Mouse (Mus musculus) CD4-positive naive resting alpha-beta T cell, adult 57 days (primary cell): ENCODE results near the gene Gon4l. TPM values are rescaled to one million over a fixed set of nuclear protein-coding genes. Genes with fewer than 3 reads are reported as not detected.

ENCODE experiments used
- total RNA-seq: library from RNA; stranded (reverse); gene quantifications from one replicate; pipeline ENCODE4 v1.2.4, GENCODE M21; 2023

Gon4l gene
- 78.1 TPM for total RNA-seq

GRCm38 (mm10) chr3:88834951-88835491 is at the start of gene Gon4l:
Gene Gon4l, plus strand, starts transcription at chr3:88835231.

GRCm38 (mm10) chr3:88913511-88914383 is 78.7 kb downstream of the Gon4l start, which contains the start of gene Msto1:
Gene Msto1, minus strand, starts transcription at chr3:88913999.

GRCm38 (mm10) chr3:88950576-88951326 is 115.7 kb downstream of the Gon4l start, which contains the start of the genes Ash1l and Dap3:
Gene Ash1l, plus strand, starts transcription at chr3:88950622.
Gene Dap3, minus strand, starts transcription at chr3:88951181.

Other genes with a start within 250 kb of the Gon4l start
- 165 TPM for gene Arhgef2, start 229.3 kb upstream of the Gon4l start, total RNA-seq
- gene Rxfp4, start 182.1 kb upstream of the Gon4l start, total RNA-seq = not detected
- gene Khdc4, start 149.4 kb upstream of the Gon4l start, total RNA-seq = 126 TPM
- 30.4 TPM for gene Rit1, start 118.4 kb upstream of the Gon4l start, total RNA-seq
- 8.5 TPM for gene Syt11, start 60.1 kb upstream of the Gon4l start, total RNA-seq
- gene Msto1, start 78.8 kb downstream of the Gon4l start, total RNA-seq = 15.3 TPM
- 82.3 TPM for gene Ash1l, start 115.4 kb downstream of the Gon4l start, total RNA-seq
- 99.4 TPM for gene Dap3, start 116.0 kb downstream of the Gon4l start, total RNA-seq